Mouse (Mus musculus) liver, embryonic 16.5 days (tissue): ENCODE results near the gene Lpcat1. TPM values are rescaled to one million over a fixed set of nuclear protein-coding genes. Genes with fewer than 3 reads are reported as not detected.

ENCODE experiments used
- ATAC-seq: fragments of 200-750 bp; cut with Nextera tagmentation; 2 replicates; pipeline ENCODE4 v1.8.0; 2017; ENCODE audit warnings: low read depth, mild to moderate bottlenecking, moderate number of reproducible peaks, moderate library complexity
- H3K27ac ChIP-seq: fragments of 300-500 bp; sonication (generic); 2 replicates; pipeline ENCODE4 v1.5.1; 2014; ENCODE audit warnings: mild to moderate bottlenecking, low read length
- H3K27me3 ChIP-seq: fragments of 300-500 bp; sonication (generic); 2 replicates; pipeline ENCODE4 v1.6.1; 2014; ENCODE audit warnings: low read depth, low read length, mixed read lengths; ENCODE audit not compliant: control insufficient read depth, insufficient read depth
- H3K36me3 ChIP-seq: fragments of 300-500 bp; sonication (generic); 2 replicates; pipeline ENCODE4 v1.6.1; 2014; ENCODE audit warnings: mild to moderate bottlenecking; ENCODE audit not compliant: control insufficient read depth, insufficient read depth
- H3K4me1 ChIP-seq: fragments of 300-500 bp; sonication (generic); 2 replicates; pipeline ENCODE4 v1.6.1; 2014; ENCODE audit warnings: low read depth, low read length, mixed read lengths; ENCODE audit not compliant: control insufficient read depth
- H3K4me2 ChIP-seq: fragments of 300-500 bp; sonication (generic); 2 replicates; pipeline ENCODE4 v1.6.1; 2014; ENCODE audit warnings: low read depth, low read length, mixed read lengths
- H3K4me3 ChIP-seq: fragments of 300-500 bp; sonication (generic); 2 replicates; pipeline ENCODE4 v1.5.1; 2014; ENCODE audit warnings: low read depth, mild to moderate bottlenecking, low read length
- H3K9ac ChIP-seq: fragments of 300-500 bp; sonication (generic); 2 replicates; pipeline ENCODE4 v1.6.1; 2014; ENCODE audit warnings: low read depth, low read length
- H3K9me3 ChIP-seq: fragments of 300-500 bp; sonication (generic); replicated peaks from 2 replicates; pipeline ENCODE4 v1.6.1; 2016; ENCODE audit warnings: low read length; ENCODE audit not compliant: control insufficient read depth
- WGBS: fragments of 180-500 bp; shearing (Covaris S2); extraction: QIAGEN DNeasy Blood & Tissue Kit; methylation state at CpG from one replicate; pipeline ENCODE4 v1.1.7; 2014; ENCODE audit not compliant: insufficient replicate concordance; 5-methylcytosine and 5-hydroxymethylcytosine counted together
- polyA plus RNA-seq: library from polyadenylated mRNA; unstranded; fragments of >200 nt; fragmentation: Nextera tagmentation; extraction: Ambion mirVana; gene quantifications from 2 replicates; pipeline ENCODE4 v1.2.1, GENCODE M21; 2015

The Lpcat1 gene
- polyA plus RNA-seq, 1 experiment from 2014 or later: 64.7 TPM

GRCm38 (mm10) chr13:73467421-73468237 is 632 bp downstream of the Lpcat1 start:
- Histone ChIP-seq H3K4me1 (peaks cover 48% of the 10 kb centered on the region), H3K9ac (peak overlapping the region; percentile 97), H3K9me3 (no peaks in the 10 kb centered on the region), H3K27me3 (no peaks in the 10 kb centered on the region), H3K4me2 (peak overlapping the region; percentile 73), H3K4me3 (peak overlapping the region; percentile 96), H3K36me3 (peaks cover 8% of the 10 kb centered on the region), H3K27ac (peak overlapping the region; percentile 98)
- ATAC-seq: peak; percentile 77
- WGBS: under 1% methylated on average over 40 of the region's 53 CpGs

GRCm38 (mm10) chr13:73468834-73469233 is 1.8 kb downstream of the Lpcat1 start:
- peaks cover 8% of the 10 kb centered on the region for H3K36me3 ChIP-seq
- H3K27me3 ChIP-seq: no peaks in the 10 kb centered on the region
- peak overlapping the region; percentile 97 for H3K9ac ChIP-seq
- peak overlapping the region; percentile 73 for H3K4me2 ChIP-seq
- H3K27ac ChIP-seq: peak overlapping the region; percentile 98
- 49% methylated on average over 3 of the region's 3 CpGs for WGBS
- ATAC-seq: no peak
- H3K4me1 ChIP-seq: peaks cover 59% of the 10 kb centered on the region
- H3K9me3 ChIP-seq: no peaks in the 10 kb centered on the region
- peak overlapping the region; percentile 96 for H3K4me3 ChIP-seq

GRCm38 (mm10) chr13:73469257-73469967 is 2.4 kb downstream of the Lpcat1 start:
- peaks cover 8% of the 10 kb centered on the region for H3K36me3 ChIP-seq
- H3K4me3 ChIP-seq: peak overlapping the region; percentile 96
- peak overlapping the region; percentile 73 for H3K4me2 ChIP-seq
- H3K9me3 ChIP-seq: no peaks in the 10 kb centered on the region
- H3K9ac ChIP-seq: peak overlapping the region; percentile 97
- no peaks in the 10 kb centered on the region for H3K27me3 ChIP-seq
- WGBS: 52% methylated on average over 9 of the region's 9 CpGs
- peak overlapping the region; percentile 98 for H3K27ac ChIP-seq
- no peak for ATAC-seq
- H3K4me1 ChIP-seq: peaks cover 65% of the 10 kb centered on the region

- ATAC-seq: no peak
- Histone ChIP-seq H3K27ac (peak overlapping the region; percentile 99), H3K4me1 (peaks cover 81% of the 10 kb centered on the region), H3K36me3 (peaks cover 8% of the 10 kb centered on the region), H3K4me2 (peak overlapping the region; percentile 73), H3K9me3 (no peaks in the 10 kb centered on the region), H3K27me3 (no peaks in the 10 kb centered on the region), H3K9ac (peak overlapping the region; percentile 97), H3K4me3 (peak overlapping the region; percentile 33)
- WGBS: 32% methylated on average over 3 of the region's 3 CpGs
Observed at GRCm38 (mm10) chr13:73472481-73472880, 5.5 kb downstream of the Lpcat1 start.

- peaks cover 8% of the 10 kb centered on the region for H3K36me3 ChIP-seq
- H3K4me2 ChIP-seq: peak overlapping the region; percentile 73
- H3K4me1 ChIP-seq: peaks cover 94% of the 10 kb centered on the region
- no peaks in the 10 kb centered on the region for H3K27me3 ChIP-seq
- no peak overlapping the region for H3K4me3 ChIP-seq
- peak overlapping the region; percentile 40 for H3K9ac ChIP-seq
- H3K27ac ChIP-seq: peak overlapping the region; percentile 99
- no peaks in the 10 kb centered on the region for H3K9me3 ChIP-seq
- 89% methylated on average over 2 of the region's 2 CpGs for WGBS
- ATAC-seq: no peak
Observed at GRCm38 (mm10) chr13:73473746-73474145, 6.7 kb downstream of the Lpcat1 start.

GRCm38 (mm10) chr13:73474163-73474562 is 7.2 kb downstream of the Lpcat1 start:
- Histone ChIP-seq H3K27me3 (no peaks in the 10 kb centered on the region), H3K9ac (peak overlapping the region; percentile 40), H3K27ac (peak overlapping the region; percentile 99), H3K4me2 (peak overlapping the region; percentile 73), H3K9me3 (no peaks in the 10 kb centered on the region), H3K4me3 (no peak overlapping the region), H3K4me1 (peaks cover 96% of the 10 kb centered on the region), H3K36me3 (peaks cover 8% of the 10 kb centered on the region)
- 60% methylated on average over 6 of the region's 6 CpGs for WGBS
- ATAC-seq: no peak

- Histone ChIP-seq H3K4me1 (peaks cover 96% of the 10 kb centered on the region), H3K27ac (peak overlapping the region; percentile 99), H3K4me2 (peak overlapping the region; percentile 73), H3K36me3 (peaks cover 7% of the 10 kb centered on the region), H3K4me3 (peak overlapping the region; percentile 44), H3K27me3 (no peaks in the 10 kb centered on the region), H3K9me3 (no peaks in the 10 kb centered on the region), H3K9ac (peak overlapping the region; percentile 75)
- ATAC-seq: peak; percentile 94
- WGBS: 27% methylated on average over 12 of the region's 12 CpGs
Observed at GRCm38 (mm10) chr13:73475058-73475980, 8.3 kb downstream of the Lpcat1 start.

GRCm38 (mm10) chr13:73476259-73476658 is 9.3 kb downstream of the Lpcat1 start:
- peak overlapping the region; percentile 99 for H3K27ac ChIP-seq
- H3K27me3 ChIP-seq: no peaks in the 10 kb centered on the region
- H3K9ac ChIP-seq: peak overlapping the region; percentile 75
- H3K9me3 ChIP-seq: no peaks in the 10 kb centered on the region
- H3K4me3 ChIP-seq: peak overlapping the region; percentile 9; the same call in 1 of the 2 replicates
- peak overlapping the region; percentile 73 for H3K4me2 ChIP-seq
- peaks cover 92% of the 10 kb centered on the region for H3K4me1 ChIP-seq
- no peak for ATAC-seq
- H3K36me3 ChIP-seq: no peaks in the 10 kb centered on the region
- 43% methylated on average over 5 of the region's 5 CpGs for WGBS
